Mouse (Mus musculus) cortical plate, adult 2 months (tissue): ENCODE data around the gene Khk. TPM values are rescaled to one million over a fixed set of nuclear protein-coding genes. Genes with fewer than 3 reads are reported as not detected.

ENCODE experiments used
- H3K27ac ChIP-seq: fragments of 200-500 bp; 2 replicates; pipeline ENCODE4 v1.5.1; 2012; ENCODE audit warnings: low read length, control low read depth, inconsistent platforms; ENCODE audit not compliant: insufficient read depth
- H3K4me1 ChIP-seq: fragments of 200-500 bp; 2 replicates; pipeline ENCODE4 v1.6.1; 2011; ENCODE audit warnings: low read length; ENCODE audit not compliant: control insufficient read depth, insufficient read depth
- H3K4me3 ChIP-seq: fragments of 200-500 bp; 2 replicates; pipeline ENCODE4 v1.5.1; 2011; ENCODE audit warnings: mild to moderate bottlenecking, low read length, control low read depth; ENCODE audit not compliant: insufficient read depth
- CTCF ChIP-seq: fragments of 200-500 bp; IDR thresholded peaks from 2 replicates; pipeline ENCODE4 v1.5.1; 2011; ENCODE audit warnings: mild to moderate bottlenecking, control low read depth, low read length; ENCODE audit not compliant: insufficient read depth; ENCODE audit errors: extremely low read depth
- POLR2A ChIP-seq: fragments of 200-500 bp; IDR thresholded peaks from 2 replicates; pipeline ENCODE4 v1.6.1; 2011; ENCODE audit warnings: mild to moderate bottlenecking, low read length, control low read depth; ENCODE audit not compliant: insufficient read depth; ENCODE audit errors: extremely low read depth
- polyA plus RNA-seq: library from polyadenylated mRNA; depleted of rRNA; stranded (reverse); fragments of >200 nt; gene quantifications from 2 replicates; pipeline ENCODE4 v1.2.3, GENCODE M21; 2012

Khk gene
- polyA plus RNA-seq, 1 experiment = 29.0 TPM

- Histone ChIP-seq H3K27ac (no peak overlapping the region), H3K4me1 (peaks cover 6% of the 10 kb centered on the region), H3K4me3 (no peak overlapping the region; the same call in 1 of the 2 replicates)
- TF ChIP-seq CTCF = no peak
- no peak for TF ChIP-seq POLR2A
Observed at GRCm38 (mm10) chr5:30950922-30951321, 29.7 kb downstream of the Khk start.

GRCm38 (mm10) chr5:30951706-30952105 lies 30.5 kb downstream of the Khk start:
- TF ChIP-seq POLR2A = no peak
- TF ChIP-seq CTCF = no peak
- Histone ChIP-seq H3K4me1 (peaks cover 4% of the 10 kb centered on the region), H3K27ac (no peak overlapping the region), H3K4me3 (no peak overlapping the region)

- TF ChIP-seq CTCF = no peak
- H3K4me3 ChIP-seq = no peak overlapping the region
- no peak overlapping the region for H3K27ac ChIP-seq
- H3K4me1 ChIP-seq = peaks cover 4% of the 10 kb centered on the region
Observed at GRCm38 (mm10) chr5:30952551-30952950, 31.3 kb downstream of the Khk start.

- no peak overlapping the region for H3K27ac ChIP-seq
- TF ChIP-seq POLR2A (no peak), CTCF (no peak)
- H3K4me1 ChIP-seq = peaks cover 16% of the 10 kb centered on the region
- no peak overlapping the region for H3K4me3 ChIP-seq
Observed at GRCm38 (mm10) chr5:30954065-30954464, 32.8 kb downstream of the Khk start.

- Histone ChIP-seq H3K4me1 (peaks cover 16% of the 10 kb centered on the region), H3K4me3 (no peak overlapping the region), H3K27ac (no peak overlapping the region)
- TF ChIP-seq CTCF (no peak), POLR2A (peak; percentile 50; the same call in 1 of the 2 replicates)
Observed at GRCm38 (mm10) chr5:30954556-30954955, 33.3 kb downstream of the Khk start.

- H3K27ac ChIP-seq = no peak overlapping the region
- no peak for TF ChIP-seq POLR2A
- TF ChIP-seq CTCF = no peak
- peaks cover 16% of the 10 kb centered on the region for H3K4me1 ChIP-seq
- H3K4me3 ChIP-seq = no peak overlapping the region
Observed at GRCm38 (mm10) chr5:30955751-30956150, 34.5 kb downstream of the Khk start.

GRCm38 (mm10) chr5:30957891-30958290 lies 36.7 kb downstream of the Khk start:
- TF ChIP-seq POLR2A (no peak), CTCF (no peak)
- Histone ChIP-seq H3K27ac (no peak overlapping the region), H3K4me3 (no peak overlapping the region), H3K4me1 (peaks cover 14% of the 10 kb centered on the region)

- Histone ChIP-seq H3K4me3 (peak overlapping the region; percentile 92), H3K4me1 (peaks cover 14% of the 10 kb centered on the region), H3K27ac (peak overlapping the region; percentile 36; the same call in 1 of the 2 replicates)
- TF ChIP-seq CTCF = no peak
- no peak for TF ChIP-seq POLR2A
Observed at GRCm38 (mm10) chr5:30959198-30959854, 38.1 kb downstream of the Khk start.

GRCm38 (mm10) chr5:30959966-30960501 lies 38.8 kb downstream of the Khk start, which contains the start of gene Preb:
Gene Preb, minus strand, starts transcription at chr5:30960361.
- Histone ChIP-seq H3K4me3 (peak within 1 kb of the TSS; percentile 92), H3K27ac (peak within 1 kb of the TSS; percentile 49; the same call in 1 of the 2 replicates), H3K4me1 (peaks cover 14% of the 10 kb centered on the region)
- TF ChIP-seq POLR2A = peak; percentile 89
- TF ChIP-seq CTCF = no peak

- Histone ChIP-seq H3K4me1 (peaks cover 14% of the 10 kb centered on the region), H3K27ac (no peak overlapping the region), H3K4me3 (no peak overlapping the region; the same call in 1 of the 2 replicates)
- TF ChIP-seq POLR2A (no peak), CTCF (no peak)
Observed at GRCm38 (mm10) chr5:30960814-30961213, 39.6 kb downstream of the Khk start.
